In the genomic region with DNA sequence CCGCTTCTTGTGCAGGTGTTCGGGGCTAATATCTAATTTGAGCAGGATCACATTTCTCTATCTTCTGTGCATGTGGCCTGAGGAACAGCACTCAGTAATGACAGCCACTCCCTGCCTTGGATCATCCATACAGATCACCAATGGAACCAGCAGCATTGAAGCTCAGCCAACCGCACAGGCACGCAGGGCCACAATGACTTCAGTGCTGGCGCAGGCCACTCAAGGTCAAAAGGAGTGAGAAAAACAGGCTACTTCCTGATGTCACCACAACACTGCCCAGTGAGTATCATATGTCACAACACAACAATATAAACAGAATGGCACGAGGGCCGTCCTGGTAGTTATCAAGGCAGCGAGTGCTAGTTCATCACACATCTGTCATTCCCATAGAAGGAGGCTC, we compare ENCODE assay signal across 20 mouse cellular contexts. TPM values are rescaled to one million over a fixed set of nuclear protein-coding genes. Genes with fewer than 3 reads are reported as not detected.
"Had no signal": no experiment of that assay in that cellular context is flagged by ENCODE, and none has a peak within 500 bp of the region (broad histone marks: within the 10 kb centered on the region; RNA-seq: fewer than 3 reads in every experiment).

No protein-coding gene starts in this region.

- ATAC-seq: midbrain, embryonic 15.5 days had no signal

- H3K27ac ChIP-seq: layer of hippocampus, adult 2 months; limb, embryonic 10.5 days; liver, embryonic 15.5 days; midbrain, embryonic 15.5 days; neural tube, embryonic 12.5 days had no signal

- H3K9me3 ChIP-seq: limb, embryonic 10.5 days; liver, embryonic 15.5 days; megakaryocyte, embryonic 14.5 days; midbrain, embryonic 15.5 days; neural tube, embryonic 12.5 days had no signal

- H3K4me3 ChIP-seq: layer of hippocampus, adult 2 months; limb, embryonic 10.5 days; liver, embryonic 15.5 days; megakaryocyte, embryonic 14.5 days; midbrain, embryonic 15.5 days; neural tube, embryonic 12.5 days had no signal

- H3K36me3 ChIP-seq: limb, embryonic 10.5 days; liver, embryonic 15.5 days; midbrain, embryonic 15.5 days; neural tube, embryonic 12.5 days had no signal

- H3K4me2 ChIP-seq: liver, embryonic 11.5 days; liver, embryonic 15.5 days; lung, embryonic 14.5 days; midbrain, embryonic 11.5 days; midbrain, embryonic 15.5 days; neural tube, embryonic 12.5 days had no signal

- H3K4me1 ChIP-seq: limb, embryonic 10.5 days; liver, embryonic 15.5 days; midbrain, embryonic 15.5 days; neural tube, embryonic 12.5 days had no signal

- H3K9ac ChIP-seq: liver, embryonic 15.5 days; lung, embryonic 14.5 days; midbrain, embryonic 15.5 days; neural tube, embryonic 12.5 days had no signal

- DNase-seq: kidney, postnatal 4 days; lung, embryonic 14.5 days; lung, postnatal 10 days; lung, postnatal 4 days; thymus, adult 18-20 months; thymus, postnatal 14 days had no signal

- H3K27me3 ChIP-seq: liver, embryonic 15.5 days; midbrain, embryonic 15.5 days; neural tube, embryonic 12.5 days had no signal

RNA-seq across cellular contexts. Expression of a gene that starts 23.1 kb away (rescaled TPM):
- total RNA-seq: layer of hippocampus, adult 2 months; layer of hippocampus, postnatal 10 days; left cerebral cortex, postnatal 10 days; monocyte, adult 5-6 weeks; neutrophil, adult 5-6 weeks had no signal
- polyA plus RNA-seq: limb, embryonic 10.5 days; liver, embryonic 11.5 days; liver, embryonic 15.5 days; lung, embryonic 14.5 days; stomach, embryonic 14.5 days had no signal

RNA-seq across cellular contexts. Expression of a gene that starts 50.0 kb away (rescaled TPM):
- total RNA-seq: monocyte, adult 5-6 weeks; neutrophil, adult 5-6 weeks had no signal
- polyA plus RNA-seq: kidney, embryonic 16.5 days; limb, embryonic 10.5 days; liver, embryonic 11.5 days; liver, embryonic 15.5 days; lung, embryonic 14.5 days; midbrain, embryonic 15.5 days; neural tube, embryonic 12.5 days; stomach, embryonic 14.5 days had no signal
